Mouse (Mus musculus): ENCODE results near the gene 4930564D02Rik. TPM values are rescaled to one million over a fixed set of nuclear protein-coding genes. Genes with fewer than 3 reads are reported as not detected.

Gene 4930564D02Rik
- polyA plus RNA-seq, 1 experiment, result not detected

DNA sequence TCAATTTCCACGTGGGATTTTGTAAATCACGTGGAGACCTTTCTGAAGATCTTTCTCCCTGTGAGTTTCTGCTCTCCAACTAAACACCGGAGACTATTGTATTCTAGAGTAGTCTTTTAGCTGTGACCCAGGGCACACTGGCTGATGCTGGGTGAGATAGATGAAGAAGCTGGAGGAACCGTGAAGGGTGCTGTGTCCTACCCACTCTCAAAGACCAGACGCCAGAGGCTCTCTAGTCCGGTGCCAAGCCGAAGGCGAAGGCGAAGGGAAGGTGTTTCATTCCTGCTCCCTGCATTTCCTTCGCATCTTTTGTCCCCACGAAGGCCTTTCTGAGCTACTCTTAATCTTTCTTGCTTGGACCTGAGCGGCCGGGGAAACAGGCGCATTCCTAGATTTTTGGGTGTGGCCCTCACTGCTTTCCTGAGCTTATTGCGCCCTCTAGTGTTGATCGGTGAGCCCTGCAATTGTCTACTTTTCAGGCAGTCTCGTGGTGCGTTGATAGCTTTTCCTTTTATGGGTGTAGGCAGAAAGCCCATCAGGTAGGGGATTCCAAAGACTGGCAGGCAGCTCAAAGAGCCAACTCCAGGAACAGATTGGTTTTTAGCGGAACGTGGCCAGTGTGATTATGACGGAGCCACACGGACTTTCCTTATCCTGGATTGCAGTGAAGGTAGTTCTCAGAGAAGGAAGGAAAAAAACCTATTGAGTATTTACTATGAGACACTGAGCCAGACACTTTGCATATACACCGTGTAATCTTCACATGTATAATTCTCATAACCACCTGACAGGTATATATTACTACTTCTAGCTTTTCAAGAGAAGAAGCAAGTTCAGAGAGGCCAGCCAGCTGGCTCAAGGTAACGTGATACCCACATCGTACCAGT is 7.8 kb upstream of the 4930564D02Rik start:
- no peaks in the 10 kb centered on the region for H3K27me3 ChIP-seq (ENCODE audit: control insufficient read depth, insufficient read depth, insufficient read length)
- no peak for TF ChIP-seq FOSL1 (IDR thresholded peaks at IDR 0.05; ENCODE audit: insufficient read depth, low read length, poor library complexity, severe bottlenecking)
- TF ChIP-seq CTCF (IDR thresholded peaks at IDR 0.05; ENCODE audit: control insufficient read depth, insufficient read depth, insufficient read length), result peak; percentile 76
- peak; percentile 49 for TF ChIP-seq MAX (IDR thresholded peaks at IDR 0.05)
- no peak for TF ChIP-seq MYOD1 (IDR thresholded peaks at IDR 0.05; ENCODE audit: control insufficient read depth, insufficient read length, low read depth)
- TF ChIP-seq MYOG (IDR thresholded peaks at IDR 0.05; ENCODE audit: control insufficient read depth, extremely low read depth, insufficient read length), result no peak
- no peak for TF ChIP-seq USF1 (IDR thresholded peaks at IDR 0.05; ENCODE audit: low read depth)
- TF ChIP-seq CEBPB (IDR thresholded peaks at IDR 0.05; ENCODE audit: low read depth), result no peak
- no peaks in the 10 kb centered on the region for H3K36me3 ChIP-seq (ENCODE audit: control insufficient read depth, insufficient read depth)
- H3ac ChIP-seq (ENCODE audit: control insufficient read depth, insufficient read length, low read depth), result peak overlapping the region; percentile 86
- peak overlapping the region; percentile 12 for H3K4me3 ChIP-seq (ENCODE audit: insufficient read depth, poor library complexity, severe bottlenecking)
- no peaks in the 10 kb centered on the region for H3K79me3 ChIP-seq (ENCODE audit: low read depth)
- no peaks in the 10 kb centered on the region for H3K79me2 ChIP-seq (ENCODE audit: control insufficient read depth, insufficient read depth)

DNA sequence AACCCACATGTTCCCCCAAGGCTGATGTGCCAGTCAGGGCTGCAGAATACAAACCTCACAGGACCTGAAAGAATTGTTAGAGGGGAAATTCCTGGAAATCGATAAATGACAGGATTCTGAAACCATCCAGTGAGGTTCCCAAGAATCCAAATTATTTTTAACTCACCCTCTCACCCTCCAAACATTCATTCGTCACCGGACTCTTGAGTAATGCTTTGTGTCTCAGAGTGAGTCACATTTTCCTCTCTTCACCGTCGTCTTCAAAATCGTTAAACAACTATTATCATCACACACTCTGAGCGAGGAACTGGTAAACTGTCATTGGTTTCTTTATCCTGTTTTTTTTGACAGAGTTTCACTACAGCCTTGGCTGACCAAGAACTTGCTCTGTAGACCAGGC is 6.7 kb upstream of the 4930564D02Rik start:
- no peak overlapping the region for H3ac ChIP-seq (ENCODE audit: control insufficient read depth, insufficient read length, low read depth)
- H3K79me3 ChIP-seq (ENCODE audit: low read depth), result no peaks in the 10 kb centered on the region
- H3K27me3 ChIP-seq (ENCODE audit: control insufficient read depth, insufficient read depth, insufficient read length), result no peaks in the 10 kb centered on the region
- H3K4me3 ChIP-seq (ENCODE audit: insufficient read depth, poor library complexity, severe bottlenecking), result no peak overlapping the region
- no peaks in the 10 kb centered on the region for H3K36me3 ChIP-seq (ENCODE audit: control insufficient read depth, insufficient read depth)
- TF ChIP-seq MAX (IDR thresholded peaks at IDR 0.05) (no peak), MYOG (IDR thresholded peaks at IDR 0.05; ENCODE audit: control insufficient read depth, extremely low read depth, insufficient read length) (no peak), USF1 (IDR thresholded peaks at IDR 0.05; ENCODE audit: low read depth) (no peak), MYOD1 (IDR thresholded peaks at IDR 0.05; ENCODE audit: control insufficient read depth, insufficient read length, low read depth) (no peak), CTCF (IDR thresholded peaks at IDR 0.05; ENCODE audit: control insufficient read depth, insufficient read depth, insufficient read length) (no peak), FOSL1 (IDR thresholded peaks at IDR 0.05; ENCODE audit: insufficient read depth, low read length, poor library complexity, severe bottlenecking) (peak; percentile 93), CEBPB (IDR thresholded peaks at IDR 0.05; ENCODE audit: low read depth) (peak; percentile 93)
- H3K79me2 ChIP-seq (ENCODE audit: control insufficient read depth, insufficient read depth), result no peaks in the 10 kb centered on the region

DNA sequence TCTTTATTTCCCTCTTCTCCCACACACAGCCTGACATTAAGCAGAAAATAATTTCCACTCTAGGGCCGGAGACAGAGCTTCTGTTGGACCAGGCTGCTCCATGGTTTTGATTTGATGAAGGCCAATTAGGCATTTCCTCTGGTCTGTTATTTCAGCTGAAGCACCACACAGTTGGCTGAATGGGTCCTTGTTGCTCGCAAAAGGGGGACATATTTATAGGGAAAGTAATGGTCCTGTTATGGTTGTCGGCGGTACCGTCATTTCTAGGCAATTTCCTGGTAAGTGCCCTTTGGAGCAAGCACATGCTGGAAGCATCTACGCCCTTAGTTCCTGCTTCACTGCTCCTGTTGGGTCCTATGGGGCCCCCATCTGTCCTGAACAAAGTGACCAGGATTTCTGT is 5.7 kb upstream of the 4930564D02Rik start:
- Histone ChIP-seq H3K79me2 (ENCODE audit: control insufficient read depth, insufficient read depth) (no peaks in the 10 kb centered on the region), H3K79me3 (ENCODE audit: low read depth) (no peaks in the 10 kb centered on the region), H3ac (ENCODE audit: control insufficient read depth, insufficient read length, low read depth) (no peak overlapping the region), H3K36me3 (ENCODE audit: control insufficient read depth, insufficient read depth) (no peaks in the 10 kb centered on the region), H3K27me3 (ENCODE audit: control insufficient read depth, insufficient read depth, insufficient read length) (no peaks in the 10 kb centered on the region), H3K4me3 (ENCODE audit: insufficient read depth, poor library complexity, severe bottlenecking) (no peak overlapping the region)
- TF ChIP-seq MAX (IDR thresholded peaks at IDR 0.05), result no peak
- TF ChIP-seq MYOD1 (IDR thresholded peaks at IDR 0.05; ENCODE audit: control insufficient read depth, insufficient read length, low read depth), result no peak
- no peak for TF ChIP-seq FOSL1 (IDR thresholded peaks at IDR 0.05; ENCODE audit: insufficient read depth, low read length, poor library complexity, severe bottlenecking)
- TF ChIP-seq CTCF (IDR thresholded peaks at IDR 0.05; ENCODE audit: control insufficient read depth, insufficient read depth, insufficient read length), result no peak
- TF ChIP-seq USF1 (IDR thresholded peaks at IDR 0.05; ENCODE audit: low read depth), result no peak
- TF ChIP-seq MYOG (IDR thresholded peaks at IDR 0.05; ENCODE audit: control insufficient read depth, extremely low read depth, insufficient read length), result no peak
- TF ChIP-seq CEBPB (IDR thresholded peaks at IDR 0.05; ENCODE audit: low read depth), result no peak

DNA sequence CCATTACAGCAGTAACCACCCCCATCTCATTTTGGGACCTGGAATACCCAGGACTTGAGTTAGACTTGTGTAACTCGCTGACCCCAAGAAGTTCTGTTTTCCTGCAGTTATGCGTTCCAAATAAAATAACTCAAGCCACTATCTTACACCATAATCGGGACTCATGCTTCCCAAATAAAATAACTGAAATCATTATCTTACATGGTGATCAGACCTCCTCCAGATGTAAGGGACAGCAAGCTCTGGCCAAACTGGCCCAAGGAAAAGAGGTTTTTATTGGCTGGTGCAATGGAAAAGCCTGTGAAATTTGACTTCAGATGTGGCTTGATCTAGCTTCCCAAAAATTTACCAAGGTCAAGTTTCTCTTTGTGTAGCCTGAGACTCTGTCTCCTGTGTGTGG is 5.1 kb upstream of the 4930564D02Rik start:
- Histone ChIP-seq H3K36me3 (ENCODE audit: control insufficient read depth, insufficient read depth) (no peaks in the 10 kb centered on the region), H3K79me3 (ENCODE audit: low read depth) (no peaks in the 10 kb centered on the region), H3K4me3 (ENCODE audit: insufficient read depth, poor library complexity, severe bottlenecking) (no peak overlapping the region), H3K79me2 (ENCODE audit: control insufficient read depth, insufficient read depth) (no peaks in the 10 kb centered on the region), H3K27me3 (ENCODE audit: control insufficient read depth, insufficient read depth, insufficient read length) (no peaks in the 10 kb centered on the region), H3ac (ENCODE audit: control insufficient read depth, insufficient read length, low read depth) (no peak overlapping the region)
- no peak for TF ChIP-seq CEBPB (IDR thresholded peaks at IDR 0.05; ENCODE audit: low read depth)

DNA sequence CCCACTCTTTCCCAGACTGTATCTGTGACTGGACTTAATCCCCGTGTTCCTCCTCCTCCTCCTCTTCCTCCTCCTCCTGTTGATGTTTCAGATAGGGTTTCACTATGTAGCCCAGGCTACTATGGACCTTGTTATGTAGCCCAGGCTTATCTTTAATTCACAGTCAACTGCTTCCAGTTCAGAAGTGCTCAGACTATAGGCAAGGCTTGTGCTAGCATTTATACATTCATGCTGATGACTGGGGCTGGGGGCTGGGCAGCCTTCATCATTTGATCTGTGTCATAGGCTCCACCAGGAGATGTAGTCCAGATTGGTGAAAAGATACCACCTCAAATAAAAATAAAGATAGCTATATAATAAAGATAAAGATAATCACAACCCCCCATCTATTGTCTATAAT is 4.7 kb upstream of the 4930564D02Rik start:
- TF ChIP-seq MYOG (IDR thresholded peaks at IDR 0.05; ENCODE audit: control insufficient read depth, extremely low read depth, insufficient read length), result no peak
- no peak for TF ChIP-seq USF1 (IDR thresholded peaks at IDR 0.05; ENCODE audit: low read depth)
- TF ChIP-seq FOSL1 (IDR thresholded peaks at IDR 0.05; ENCODE audit: insufficient read depth, low read length, poor library complexity, severe bottlenecking), result no peak
- TF ChIP-seq MAX (IDR thresholded peaks at IDR 0.05), result no peak
- TF ChIP-seq CTCF (IDR thresholded peaks at IDR 0.05; ENCODE audit: control insufficient read depth, insufficient read depth, insufficient read length), result no peak
- TF ChIP-seq MYOD1 (IDR thresholded peaks at IDR 0.05; ENCODE audit: control insufficient read depth, insufficient read length, low read depth), result no peak
- no peak for TF ChIP-seq CEBPB (IDR thresholded peaks at IDR 0.05; ENCODE audit: low read depth)
- H3K4me3 ChIP-seq (ENCODE audit: insufficient read depth, poor library complexity, severe bottlenecking), result no peak overlapping the region
- no peak overlapping the region for H3ac ChIP-seq (ENCODE audit: control insufficient read depth, insufficient read length, low read depth)
- no peaks in the 10 kb centered on the region for H3K79me3 ChIP-seq (ENCODE audit: low read depth)
- no peaks in the 10 kb centered on the region for H3K79me2 ChIP-seq (ENCODE audit: control insufficient read depth, insufficient read depth)
- H3K36me3 ChIP-seq (ENCODE audit: control insufficient read depth, insufficient read depth), result no peaks in the 10 kb centered on the region
- H3K27me3 ChIP-seq (ENCODE audit: control insufficient read depth, insufficient read depth, insufficient read length), result no peaks in the 10 kb centered on the region

DNA sequence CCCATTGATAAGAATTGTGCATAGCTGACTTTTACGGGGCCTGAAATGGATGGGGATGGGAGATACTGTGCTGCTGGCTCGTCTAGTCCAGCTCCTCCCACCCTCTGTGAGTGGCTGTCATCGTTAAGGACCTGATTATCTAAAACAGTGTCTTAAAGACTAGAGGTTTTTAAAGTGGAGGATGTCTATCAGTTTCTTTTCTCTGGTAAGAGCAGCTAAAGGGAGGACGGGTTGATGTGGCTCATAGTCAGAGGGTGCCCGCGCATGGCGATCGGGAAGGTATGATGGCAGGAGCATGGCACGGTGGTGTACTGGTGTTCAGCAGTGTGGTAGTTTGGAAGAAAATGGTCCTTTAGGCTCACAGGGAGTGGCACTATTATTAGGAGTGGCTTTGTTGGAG is 4.0 kb upstream of the 4930564D02Rik start:
- no peaks in the 10 kb centered on the region for H3K79me3 ChIP-seq (ENCODE audit: low read depth)
- TF ChIP-seq USF1 (IDR thresholded peaks at IDR 0.05; ENCODE audit: low read depth), result no peak
- no peak for TF ChIP-seq MYOG (IDR thresholded peaks at IDR 0.05; ENCODE audit: control insufficient read depth, extremely low read depth, insufficient read length)
- no peak for TF ChIP-seq FOSL1 (IDR thresholded peaks at IDR 0.05; ENCODE audit: insufficient read depth, low read length, poor library complexity, severe bottlenecking)
- no peak for TF ChIP-seq CTCF (IDR thresholded peaks at IDR 0.05; ENCODE audit: control insufficient read depth, insufficient read depth, insufficient read length)
- TF ChIP-seq CEBPB (IDR thresholded peaks at IDR 0.05; ENCODE audit: low read depth), result no peak
- TF ChIP-seq MAX (IDR thresholded peaks at IDR 0.05), result no peak
- no peak for TF ChIP-seq MYOD1 (IDR thresholded peaks at IDR 0.05; ENCODE audit: control insufficient read depth, insufficient read length, low read depth)
- H3K79me2 ChIP-seq (ENCODE audit: control insufficient read depth, insufficient read depth), result no peaks in the 10 kb centered on the region
- no peaks in the 10 kb centered on the region for H3K36me3 ChIP-seq (ENCODE audit: control insufficient read depth, insufficient read depth)
- no peak overlapping the region for H3K4me3 ChIP-seq (ENCODE audit: insufficient read depth, poor library complexity, severe bottlenecking)
- H3ac ChIP-seq (ENCODE audit: control insufficient read depth, insufficient read length, low read depth), result no peak overlapping the region
- no peaks in the 10 kb centered on the region for H3K27me3 ChIP-seq (ENCODE audit: control insufficient read depth, insufficient read depth, insufficient read length)

Measured in C2C12 (cell line).